Mouse (Mus musculus): ENCODE results near the gene Tnrc18. TPM values are rescaled to one million over a fixed set of nuclear protein-coding genes. Genes with fewer than 3 reads are reported as not detected.

Tnrc18 gene
- total and polyA plus RNA-seq, 3 experiments = 0.71 to 7.7 (median 5.2) TPM

DNA sequence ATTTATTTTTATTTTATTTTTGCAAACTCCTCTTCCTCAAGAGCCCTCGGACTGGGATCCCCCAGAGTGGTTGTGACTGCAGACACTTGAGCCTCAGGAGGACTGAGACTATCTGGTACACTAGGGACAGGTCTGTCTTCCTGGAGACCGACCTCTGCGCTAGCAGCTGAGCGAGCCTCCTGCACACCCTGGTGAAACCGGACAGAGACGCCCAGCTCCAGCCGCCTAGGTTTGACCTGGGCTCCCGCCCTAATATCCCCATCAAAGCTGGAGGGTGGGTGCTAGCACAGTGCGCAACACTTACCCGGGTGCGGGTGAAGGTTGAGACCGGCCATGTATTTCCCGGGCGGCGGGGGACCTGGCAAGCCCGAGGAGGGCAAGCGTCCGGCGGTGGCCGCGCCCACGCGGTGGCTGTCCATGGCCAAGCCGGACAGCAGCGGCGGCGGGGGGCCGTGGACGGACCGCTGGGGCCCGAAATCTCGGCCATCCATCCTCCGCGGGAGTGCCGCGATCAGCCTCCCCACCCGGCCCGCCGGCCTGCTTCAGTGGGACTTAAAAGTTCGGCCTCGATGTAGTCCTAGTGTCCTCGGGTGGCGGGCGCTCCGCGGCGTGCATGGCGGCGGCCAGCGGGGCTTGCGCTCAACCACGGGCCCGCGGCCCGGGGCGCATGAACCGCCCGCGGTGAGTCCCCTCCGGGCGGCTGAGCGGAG lies 2.6 kb downstream of the Tnrc18 start:
- no peaks in the 10 kb centered on the region; a peak in 1 of 4 replicates for H3K4me1 ChIP-seq (ENCODE audit: control insufficient read depth in 1 of 2, insufficient read depth in 2 of 2)
- no peaks in the 10 kb centered on the region for H3K79me2 ChIP-seq (replicated peaks; ENCODE audit: control insufficient read depth, extremely low read depth, insufficient read depth, poor library complexity, severe bottlenecking)
- no peaks in the 10 kb centered on the region for H3K36me3 ChIP-seq (replicated peaks in 1 of 2; ENCODE audit: control insufficient read depth in 1 of 2, insufficient read depth in 1 of 2, low read length in 1 of 2)
- TF ChIP-seq UBTF (IDR thresholded peaks at IDR 0.05; ENCODE audit: low read depth, low read length) (peak; percentile 46; the same call in 1 of the 2 replicates), ZKSCAN1 (IDR thresholded peaks at IDR 0.05; ENCODE audit: borderline replicate concordance, low read depth, low read length) (no peak)
- H3K27ac ChIP-seq (ENCODE audit: insufficient read depth, low read depth) = no peak overlapping the region
- peak overlapping the region; percentile 39 for H3K9ac ChIP-seq (ENCODE audit: insufficient read depth, low read depth)
- H3K27me3 ChIP-seq (replicated peaks) = peaks cover 50% of the 10 kb centered on the region
- peaks cover 17% of the 10 kb centered on the region for H3K9me3 ChIP-seq (replicated peaks; ENCODE audit: low read length)
- DNase-seq (ENCODE audit: extremely low read depth) = no peak
- peak overlapping the region; percentile 65; the same call in 1 of the 2 replicates for H3K4me2 ChIP-seq (ENCODE audit: insufficient read depth, low read depth, poor library complexity, severe bottlenecking)
- in situ Hi-C loops (cut with MboI; ENCODE audit: low pct_ligation_motif_present, low pct_unique_long_range_greater_than_20kb, low sequenced_read_pairs) = loop anchor here (10.0 kb wide), 1 partner anchor 50 kb away; no protein-coding TSS in a partner anchor
- H3K4me3 ChIP-seq (replicated peaks in 1 of 3; ENCODE audit: low read depth in 2 of 3, low read length in 2 of 3, poor library complexity in 1 of 3) = peak overlapping the region; percentile 54 to 78 (median 57)
- dilution Hi-C loops (cut with MboI; ENCODE audit: extremely low pct_ligation_motif_present, extremely low pct_unique_long_range_greater_than_20kb, low sequenced_read_pairs) = no loop called here

DNA sequence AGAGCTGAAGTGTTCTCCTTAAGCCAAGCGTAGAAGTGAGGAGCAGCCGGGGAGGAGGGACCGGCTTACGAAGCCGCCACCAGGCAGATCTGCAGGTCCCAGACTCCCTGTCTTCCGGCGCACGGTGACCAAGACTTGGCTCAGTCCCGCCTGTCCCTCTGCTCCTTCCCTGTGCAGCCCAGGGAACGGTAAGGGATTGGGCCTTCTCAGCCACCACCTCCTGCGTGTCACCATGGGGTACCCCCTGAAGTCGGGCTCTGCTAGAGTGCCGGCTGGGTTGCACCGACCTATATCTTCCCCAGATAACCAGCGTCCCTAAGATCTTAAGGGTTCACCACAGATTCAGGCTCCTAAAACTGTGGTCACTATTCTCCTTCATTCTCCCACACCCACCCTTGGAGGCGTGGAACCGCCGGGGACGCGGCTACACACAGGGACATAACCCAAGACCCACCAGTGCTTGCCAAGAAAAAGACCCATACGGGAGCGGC lies 3.3 kb downstream of the Tnrc18 start:
- DNase-seq (ENCODE audit: extremely low read depth) = no peak
- in situ Hi-C loops (cut with MboI; ENCODE audit: low pct_ligation_motif_present, low pct_unique_long_range_greater_than_20kb, low sequenced_read_pairs) = loop anchor here (10.0 kb wide), 1 partner anchor 49 kb away; no protein-coding TSS in a partner anchor
- Histone ChIP-seq H3K79me2 (replicated peaks; ENCODE audit: control insufficient read depth, extremely low read depth, insufficient read depth, poor library complexity, severe bottlenecking) (no peaks in the 10 kb centered on the region), H3K4me2 (ENCODE audit: insufficient read depth, low read depth, poor library complexity, severe bottlenecking) (no peak overlapping the region), H3K27me3 (replicated peaks) (peaks cover 44% of the 10 kb centered on the region), H3K27ac (ENCODE audit: insufficient read depth, low read depth) (no peak overlapping the region), H3K36me3 (replicated peaks in 1 of 2; ENCODE audit: control insufficient read depth in 1 of 2, insufficient read depth in 1 of 2, low read length in 1 of 2) (no peaks in the 10 kb centered on the region), H3K9me3 (replicated peaks; ENCODE audit: low read length) (peaks cover 17% of the 10 kb centered on the region), H3K9ac (ENCODE audit: insufficient read depth, low read depth) (no peak overlapping the region), H3K4me3 (replicated peaks in 1 of 3; ENCODE audit: low read depth in 2 of 3, low read length in 2 of 3, poor library complexity in 1 of 3) (no peak overlapping the region), H3K4me1 (ENCODE audit: control insufficient read depth in 1 of 2, insufficient read depth in 2 of 2) (no peaks in the 10 kb centered on the region; a peak in 1 of 4 replicates)
- dilution Hi-C loops (cut with MboI; ENCODE audit: extremely low pct_ligation_motif_present, extremely low pct_unique_long_range_greater_than_20kb, low sequenced_read_pairs) = no loop called here
- no peak for TF ChIP-seq ZKSCAN1 (IDR thresholded peaks at IDR 0.05; ENCODE audit: borderline replicate concordance, low read depth, low read length)
- TF ChIP-seq MAZ (IDR thresholded peaks at IDR 0.05; ENCODE audit: low read depth, low read length) = no peak
- no peak for TF ChIP-seq ZMIZ1 (IDR thresholded peaks at IDR 0.05; ENCODE audit: low read depth, low read length)
- TF ChIP-seq KAT2A (IDR thresholded peaks at IDR 0.05; ENCODE audit: insufficient replicate concordance, low read length) = no peak
- no peak for TF ChIP-seq CHD1 (IDR thresholded peaks at IDR 0.05; ENCODE audit: low read depth, low read length)
- no peak for TF ChIP-seq EP300 (IDR thresholded peaks at IDR 0.05; ENCODE audit: low read length)
- TF ChIP-seq POLR2A (IDR thresholded peaks at IDR 0.05; ENCODE audit: low read depth, low read length) = no peak
- no peak for TF ChIP-seq SIN3A (IDR thresholded peaks at IDR 0.05; ENCODE audit: low read length)
- TF ChIP-seq CTCF (conservative IDR thresholded peaks at IDR 0.05 in 1 of 2, IDR thresholded peaks at IDR 0.05 in 1 of 2; ENCODE audit: low read depth in 2 of 2, low read length in 2 of 2) = no peak

DNA sequence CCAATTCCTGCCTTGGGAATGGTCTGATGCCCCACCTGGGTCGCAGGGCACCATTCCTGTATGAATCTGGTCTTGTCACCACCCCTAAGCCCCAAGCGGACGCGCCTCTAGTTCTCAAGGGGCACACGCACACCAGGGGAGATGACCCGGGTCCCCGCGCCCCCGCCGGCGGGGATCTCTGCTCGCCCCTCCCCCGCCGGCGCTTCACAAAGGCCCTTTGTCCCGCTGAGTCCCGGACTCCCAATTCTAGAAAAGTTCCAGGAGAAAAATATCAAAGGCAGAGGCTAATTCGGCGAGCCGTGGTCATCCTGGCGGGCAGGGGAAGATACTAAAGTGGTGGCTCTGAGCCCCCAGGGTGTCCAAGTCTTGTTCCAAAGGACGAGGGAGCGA lies 3.7 kb downstream of the Tnrc18 start:
- no peaks in the 10 kb centered on the region for H3K79me2 ChIP-seq (replicated peaks; ENCODE audit: control insufficient read depth, extremely low read depth, insufficient read depth, poor library complexity, severe bottlenecking)
- dilution Hi-C loops (cut with MboI; ENCODE audit: extremely low pct_ligation_motif_present, extremely low pct_unique_long_range_greater_than_20kb, low sequenced_read_pairs) = no loop called here
- H3K4me2 ChIP-seq (ENCODE audit: insufficient read depth, low read depth, poor library complexity, severe bottlenecking) = no peak overlapping the region
- no peak for TF ChIP-seq CHD2 (IDR thresholded peaks at IDR 0.05; ENCODE audit: low read length)
- TF ChIP-seq ELF1 (IDR thresholded peaks at IDR 0.05; ENCODE audit: low read depth, low read length) = no peak
- TF ChIP-seq UBTF (IDR thresholded peaks at IDR 0.05; ENCODE audit: low read depth, low read length) = no peak
- no peak for TF ChIP-seq SMC3 (IDR thresholded peaks at IDR 0.05; ENCODE audit: low read depth, low read length)
- no peak for TF ChIP-seq MAFK (IDR thresholded peaks at IDR 0.05; ENCODE audit: insufficient replicate concordance, low read length)
- no peak for TF ChIP-seq NELFE (IDR thresholded peaks at IDR 0.05; ENCODE audit: low read depth, low read length)
- TF ChIP-seq ZC3H11A (IDR thresholded peaks at IDR 0.05; ENCODE audit: low read depth, low read length) = no peak
- TF ChIP-seq MAX (IDR thresholded peaks at IDR 0.05; ENCODE audit: low read length) = no peak
- no peak for TF ChIP-seq CHD1 (IDR thresholded peaks at IDR 0.05; ENCODE audit: low read depth, low read length)
- TF ChIP-seq E2F4 (IDR thresholded peaks at IDR 0.05; ENCODE audit: insufficient replicate concordance, low read depth, low read length) = no peak
- TF ChIP-seq JUN (IDR thresholded peaks at IDR 0.05; ENCODE audit: insufficient read depth, low read depth, low read length) = no peak
- no peak for TF ChIP-seq POLR2A (IDR thresholded peaks at IDR 0.05; ENCODE audit: low read depth, low read length)
- no peak for TF ChIP-seq MXI1 (IDR thresholded peaks at IDR 0.05; ENCODE audit: low read depth, low read length)
- TF ChIP-seq ZNF384 (IDR thresholded peaks at IDR 0.05; ENCODE audit: low read depth, low read length) = no peak
- no peak for TF ChIP-seq RAD21 (IDR thresholded peaks at IDR 0.05; ENCODE audit: low read depth, low read length)
- TF ChIP-seq MYC (IDR thresholded peaks at IDR 0.05; ENCODE audit: low read depth, low read length) = no peak
- no peak for DNase-seq (ENCODE audit: extremely low read depth)
- H3K27me3 ChIP-seq (replicated peaks) = peaks cover 41% of the 10 kb centered on the region
- H3K36me3 ChIP-seq (replicated peaks in 1 of 2; ENCODE audit: control insufficient read depth in 1 of 2, insufficient read depth in 1 of 2, low read length in 1 of 2) = no peaks in the 10 kb centered on the region
- in situ Hi-C loops (cut with MboI; ENCODE audit: low pct_ligation_motif_present, low pct_unique_long_range_greater_than_20kb, low sequenced_read_pairs) = loop anchor here (10.0 kb wide), 1 partner anchor 49 kb away; no protein-coding TSS in a partner anchor
- peaks cover 17% of the 10 kb centered on the region for H3K9me3 ChIP-seq (replicated peaks; ENCODE audit: low read length)
- H3K4me1 ChIP-seq (ENCODE audit: control insufficient read depth in 1 of 2, insufficient read depth in 2 of 2) = no peaks in the 10 kb centered on the region; a peak in 1 of 4 replicates
- no peak overlapping the region for H3K9ac ChIP-seq (ENCODE audit: insufficient read depth, low read depth)
- H3K4me3 ChIP-seq (replicated peaks in 1 of 3; ENCODE audit: low read depth in 2 of 3, low read length in 2 of 3, poor library complexity in 1 of 3) = no peak overlapping the region
- no peak overlapping the region for H3K27ac ChIP-seq (ENCODE audit: insufficient read depth, low read depth)

Measured in CH12.LX (cell line).